Mouse (Mus musculus) cerebellum, adult 11-12 months (tissue): ENCODE results near the gene Zfp661.

Source experiments
- DNase-seq: peaks from one replicate; pipeline ENCODE4 v3.0.0; 2022

The Zfp661 gene

GRCm38 (mm10) chr2:127549711-127550110 lies 37.2 kb downstream of the Zfp661 start:
- DNase-seq, result peak; percentile 4

- DNase-seq, result peak; percentile 6
These were observed 38.4 kb downstream of the Zfp661 start for GRCm38 (mm10) chr2:127548342-127549074.

- peak; percentile 38 for DNase-seq
These were observed 45.2 kb downstream of the Zfp661 start for GRCm38 (mm10) chr2:127541697-127542096.

- peak; percentile 64 for DNase-seq
These were observed 45.7 kb downstream of the Zfp661 start, which contains the start of gene Prom2 for GRCm38 (mm10) chr2:127541185-127541584. Gene Prom2 (minus strand): TSS chr2:127541467.

GRCm38 (mm10) chr2:127539494-127539893 lies 47.4 kb downstream of the Zfp661 start:
- peak; percentile 57 for DNase-seq

GRCm38 (mm10) chr2:127537548-127537947 lies 49.3 kb downstream of the Zfp661 start:
- DNase-seq, result no peak

- DNase-seq, result no peak
These were observed 51.5 kb downstream of the Zfp661 start for GRCm38 (mm10) chr2:127535363-127535762.

GRCm38 (mm10) chr2:127532379-127532778 lies 54.5 kb downstream of the Zfp661 start:
- DNase-seq, result no peak

- no peak for DNase-seq
These were observed 55.3 kb downstream of the Zfp661 start for GRCm38 (mm10) chr2:127531592-127531991.

GRCm38 (mm10) chr2:127530418-127530817 lies 56.5 kb downstream of the Zfp661 start:
- no peak for DNase-seq

- DNase-seq, result peak; percentile 88
These were observed 61.7 kb downstream of the Zfp661 start for GRCm38 (mm10) chr2:127525004-127525775.
